Mouse (Mus musculus) mouse embryonic stem cell (cell line): ENCODE data around the gene Tob2.

Experiments used
- in situ Hi-C, 2 experiments: fragments of 300-500 bp; cut with MboI; formaldehyde crosslinking; loops; 1 replicate in 1 of 2; 3 replicates in 1 of 2; pipeline ENCODE4 v1.14.3; 2019 to 2020; ENCODE audit warnings: low sequenced_read_pairs in 2 of 2, low pct_unique_long_range_greater_than_20kb in 1 of 2, mixed read lengths in 1 of 2; ENCODE audit not compliant: unreplicated experiment in 1 of 2

The Tob2 gene

DNA sequence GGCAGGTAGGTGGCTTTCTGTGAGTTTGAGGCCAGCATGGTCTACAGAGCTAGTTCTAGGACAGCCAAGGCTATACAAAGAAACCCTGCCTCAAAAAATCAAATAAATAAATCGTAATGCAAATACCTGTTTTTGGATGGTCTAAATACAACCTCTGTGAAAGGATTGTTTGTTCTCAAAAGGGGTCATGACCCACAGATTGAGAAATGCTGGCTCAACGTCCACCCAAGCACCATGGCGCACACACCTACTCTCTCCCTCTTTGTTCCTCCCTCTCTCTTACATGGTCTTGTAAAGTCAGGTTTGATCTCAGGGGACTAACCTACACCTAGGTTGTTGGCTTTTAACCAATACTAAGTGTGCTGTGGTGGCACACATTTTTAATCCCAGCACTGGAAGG lies 36.0 kb downstream of the Tob2 start:
- in situ Hi-C loops = no loop called here

DNA sequence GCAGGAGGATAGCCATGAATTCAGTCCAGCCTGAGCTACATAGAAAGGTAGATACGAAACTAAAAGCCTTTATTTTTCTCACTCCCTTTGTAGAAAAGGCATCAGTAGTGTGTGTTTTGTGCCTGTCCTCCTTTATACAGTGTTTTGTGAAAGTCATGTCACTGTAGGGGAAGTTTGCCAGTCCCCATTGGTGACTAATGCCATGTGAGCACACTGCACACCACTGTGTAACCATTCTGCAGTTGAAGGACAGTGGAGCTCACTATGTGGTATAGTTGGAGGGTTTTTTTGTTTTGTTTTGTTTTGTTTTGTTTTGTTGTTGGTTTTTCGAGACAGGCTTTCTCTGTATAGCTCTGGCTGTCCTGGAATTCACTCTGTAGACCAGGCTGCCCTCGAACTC lies 40.2 kb downstream of the Tob2 start:
- in situ Hi-C loops = no loop called here

DNA sequence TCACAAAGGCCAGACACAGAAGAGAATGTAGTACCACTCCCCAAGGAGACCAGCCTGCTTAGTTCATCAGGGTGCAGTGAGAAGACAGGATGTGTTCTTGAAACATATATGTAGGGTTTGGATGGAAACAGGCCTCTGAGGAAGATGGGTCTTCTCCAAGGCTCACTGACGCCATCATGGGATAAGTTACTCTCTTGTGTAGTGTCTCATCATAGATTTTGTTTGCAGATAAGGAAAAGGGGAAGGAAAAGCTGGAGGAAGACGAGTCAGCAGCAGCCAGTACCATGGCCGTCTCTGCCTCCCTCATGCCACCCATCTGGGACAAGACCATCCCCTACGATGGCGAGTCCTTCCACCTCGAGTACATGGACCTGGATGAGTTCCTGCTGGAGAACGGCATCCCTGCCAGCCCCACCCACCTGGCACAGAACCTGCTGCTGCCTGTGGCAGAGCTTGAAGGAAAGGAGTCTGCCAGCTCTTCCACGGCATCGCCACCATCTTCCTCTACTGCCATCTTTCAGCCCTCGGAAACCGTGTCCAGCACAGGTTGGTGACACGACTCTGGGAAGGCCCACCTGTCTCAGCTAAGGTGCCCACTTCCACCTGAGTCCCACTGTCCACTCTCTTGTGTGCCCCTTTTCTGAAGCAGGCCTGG lies 43.8 kb downstream of the Tob2 start:
- in situ Hi-C loops = no loop called here

DNA sequence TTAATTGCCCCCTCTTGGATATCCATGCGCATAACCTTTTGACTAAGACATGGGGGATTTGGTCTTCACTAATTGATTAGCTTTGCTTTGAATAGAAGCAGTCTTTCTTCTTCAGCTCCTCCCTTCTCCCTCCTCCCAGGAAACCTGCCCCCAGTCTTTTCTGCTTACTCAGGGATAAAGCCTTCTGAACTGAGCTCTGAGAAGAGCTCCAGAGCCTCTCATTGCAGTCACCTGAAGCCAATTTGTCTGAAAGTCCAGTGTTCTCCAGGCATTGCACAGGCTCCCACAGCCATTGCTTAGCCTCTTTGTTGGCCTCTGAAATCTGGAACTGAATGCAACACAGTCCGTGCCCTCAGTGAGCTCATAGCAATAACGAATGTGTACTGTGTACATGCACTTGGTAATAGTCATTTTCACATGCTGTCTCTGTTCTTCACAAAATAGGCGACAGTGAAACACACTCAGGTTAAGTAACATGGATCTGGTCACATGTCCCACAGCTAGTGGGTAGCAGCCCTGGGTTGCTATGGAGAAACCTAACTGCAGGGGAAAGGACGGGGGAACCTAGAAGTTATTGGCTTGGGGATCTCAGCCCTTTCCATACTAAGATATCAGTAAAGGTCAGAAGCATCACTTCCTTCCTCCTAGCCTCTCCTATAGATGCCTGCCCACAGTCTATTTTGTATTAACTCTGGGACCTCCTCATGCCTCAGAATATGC lies 44.5 kb downstream of the Tob2 start:
- in situ Hi-C loops = no loop called here

DNA sequence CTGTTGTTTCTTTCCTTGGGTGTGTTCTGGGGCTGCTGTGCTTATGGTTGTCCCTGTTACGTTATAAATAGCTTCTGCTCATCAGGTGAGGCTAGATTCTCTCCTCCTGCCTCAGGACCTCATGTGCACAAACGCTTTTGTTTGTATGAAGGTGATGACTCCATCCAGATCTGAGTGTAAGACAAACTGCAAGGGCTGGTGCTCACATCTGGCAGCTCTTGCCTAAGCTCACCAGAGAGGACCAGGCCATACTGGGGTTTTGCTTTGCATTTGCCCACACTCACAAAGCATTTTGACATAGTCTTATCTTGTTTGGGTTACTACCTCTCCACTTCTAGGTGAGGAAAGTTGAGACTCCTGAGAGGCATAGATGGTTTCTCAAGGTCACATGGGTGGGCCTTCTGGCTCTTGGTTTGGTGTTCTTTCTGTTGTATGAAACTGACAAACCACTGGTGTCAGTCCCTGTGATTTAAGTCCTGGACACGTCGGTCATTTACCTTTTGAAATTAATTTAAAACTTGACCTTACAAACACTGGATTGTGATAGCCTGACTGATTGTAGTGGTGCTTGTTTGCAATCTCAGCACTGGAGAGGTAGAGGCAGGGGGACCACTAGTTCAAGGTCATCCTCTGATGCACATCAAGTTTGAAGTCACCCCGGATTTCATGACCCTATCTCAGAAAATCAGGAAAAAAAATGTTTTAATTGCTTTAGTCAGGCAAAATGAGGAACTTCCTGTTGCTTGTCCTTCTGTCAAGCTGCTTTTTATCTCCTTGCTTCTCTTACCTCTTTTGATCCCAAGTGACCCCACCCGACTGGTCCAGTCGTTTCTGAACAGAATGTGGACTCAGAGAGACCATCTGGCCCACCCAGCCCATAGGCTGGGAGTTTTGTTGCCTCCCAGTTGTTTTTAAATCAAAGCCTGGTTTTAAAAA lies 45.6 kb downstream of the Tob2 start:
- in situ Hi-C loops = no loop called here

DNA sequence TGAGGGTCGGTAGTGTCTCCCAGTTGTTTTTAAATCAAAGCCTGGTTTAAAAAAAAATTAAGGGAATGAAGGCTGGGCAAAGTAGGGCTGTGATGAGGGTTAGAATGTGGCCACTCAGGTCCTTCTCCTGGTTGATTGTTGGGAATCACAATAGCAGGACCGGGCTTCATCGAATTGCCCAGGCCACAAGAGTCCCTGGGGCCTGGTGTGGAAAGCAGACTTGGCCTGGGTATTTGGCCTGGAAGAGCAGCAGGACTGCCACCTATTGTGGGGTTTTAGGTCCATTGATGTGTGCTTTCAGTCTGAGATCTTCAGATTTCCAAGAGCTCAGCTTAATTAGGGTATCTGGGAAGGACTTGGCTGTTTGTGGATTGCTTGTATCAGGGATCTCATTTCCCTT lies 46.3 kb downstream of the Tob2 start:
- in situ Hi-C loops = no loop called here

DNA sequence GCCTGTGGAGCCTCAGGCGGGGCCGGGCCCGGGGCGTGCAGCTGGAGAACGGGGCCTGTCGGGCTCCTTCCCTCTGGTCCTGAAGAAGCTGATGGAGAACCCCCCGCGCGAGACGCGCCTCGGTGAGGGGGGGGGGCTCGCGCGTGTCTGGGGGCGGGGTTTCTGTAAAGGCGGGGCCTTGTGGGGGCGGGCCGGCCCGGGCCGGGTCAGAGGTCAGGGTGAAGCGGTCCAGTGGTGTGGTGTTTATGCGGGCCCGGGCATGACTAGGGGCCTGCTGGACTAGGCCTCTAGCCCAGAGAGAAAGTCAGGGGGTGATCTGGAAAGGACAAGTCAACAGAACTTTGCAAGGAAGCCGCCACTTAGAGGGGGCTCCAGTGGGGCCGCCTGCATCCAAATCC lies 47.0 kb downstream of the Tob2 start:
- in situ Hi-C loops = no loop called here

DNA sequence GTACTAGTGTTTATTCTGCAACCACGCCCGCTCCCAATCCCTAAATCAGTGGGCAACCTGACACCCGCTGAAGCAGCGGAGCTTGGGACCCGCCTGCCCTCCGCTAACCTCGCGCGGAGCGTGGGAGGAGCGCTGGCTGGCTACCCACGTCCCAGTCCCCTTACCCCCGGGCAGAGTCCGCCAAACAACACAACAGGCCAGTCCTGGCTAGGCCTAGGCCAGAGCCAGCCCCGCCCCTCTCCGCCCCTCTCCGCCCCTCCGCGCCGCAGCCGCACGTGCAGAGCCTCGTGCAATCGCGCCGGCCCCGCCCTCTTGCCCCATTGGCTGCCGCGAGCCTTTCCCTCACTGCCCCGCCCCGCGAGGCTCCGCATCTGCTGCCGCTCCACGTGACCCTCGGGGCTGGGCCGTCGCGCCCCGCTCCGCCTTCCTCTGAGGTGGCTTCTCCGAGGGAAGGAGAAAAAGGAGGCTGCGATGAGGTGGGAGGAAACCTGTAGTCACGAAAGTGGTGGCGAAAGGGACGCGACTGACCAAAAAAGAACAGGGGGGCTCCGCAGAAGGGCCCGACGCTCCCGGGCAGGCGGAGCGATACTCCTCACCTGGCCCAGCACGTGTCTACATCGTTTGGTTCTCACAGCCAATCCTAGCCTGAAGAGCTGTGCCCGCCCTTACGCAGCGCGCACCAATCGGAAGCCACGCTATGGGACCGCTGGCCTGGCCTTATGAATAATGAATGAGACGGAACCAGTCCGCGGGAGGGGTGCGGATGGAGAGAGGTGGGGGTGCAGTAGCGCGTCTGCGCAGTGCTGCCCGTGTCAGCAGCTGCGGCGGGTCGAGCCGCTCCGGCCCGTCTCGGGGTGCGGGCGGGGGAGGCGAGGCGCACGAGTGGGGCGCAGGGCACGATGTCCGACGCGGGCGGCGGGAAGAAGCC lies 47.7 kb downstream of the Tob2 start:
- in situ Hi-C loops = no loop called here

DNA sequence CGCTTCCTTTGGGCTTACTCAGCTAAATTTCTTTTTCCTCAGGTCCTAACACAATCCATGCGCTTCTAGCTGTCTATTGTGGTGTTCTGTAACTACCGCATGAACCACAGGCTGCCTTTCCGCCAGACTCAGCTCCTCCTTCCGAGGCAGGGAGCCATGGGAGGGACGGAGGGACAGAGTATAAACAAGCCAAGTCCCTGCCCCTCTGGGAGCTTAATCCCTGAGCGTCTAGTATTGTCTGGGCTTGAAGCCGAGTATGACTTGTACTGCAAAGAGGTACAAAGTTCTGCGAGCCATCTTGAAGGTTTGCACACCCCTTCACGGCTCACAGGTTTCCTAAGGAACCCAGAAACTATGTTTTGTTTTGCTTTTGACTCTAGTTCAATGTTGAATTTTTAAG lies 48.4 kb downstream of the Tob2 start:
- in situ Hi-C loops = no loop called here

DNA sequence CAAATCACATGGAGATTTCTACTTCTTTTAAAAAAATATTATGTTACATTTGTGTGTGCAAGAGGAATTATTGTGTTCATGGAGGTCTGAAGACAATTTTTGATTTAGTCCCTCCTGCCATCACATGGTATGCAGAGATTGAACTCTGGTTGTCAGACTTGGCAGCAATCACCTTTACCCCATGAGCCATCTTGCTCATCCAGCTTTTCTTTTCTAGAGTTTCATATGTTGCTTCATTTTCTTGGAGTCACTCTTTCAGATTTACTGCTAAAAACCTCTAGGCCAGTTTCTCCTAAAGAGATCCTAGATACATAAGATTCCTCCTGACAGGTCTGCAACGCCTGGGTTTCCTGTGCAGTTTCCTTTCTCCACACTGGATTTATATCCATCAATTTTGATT lies 49.0 kb downstream of the Tob2 start:
- in situ Hi-C loops = no loop called here

DNA sequence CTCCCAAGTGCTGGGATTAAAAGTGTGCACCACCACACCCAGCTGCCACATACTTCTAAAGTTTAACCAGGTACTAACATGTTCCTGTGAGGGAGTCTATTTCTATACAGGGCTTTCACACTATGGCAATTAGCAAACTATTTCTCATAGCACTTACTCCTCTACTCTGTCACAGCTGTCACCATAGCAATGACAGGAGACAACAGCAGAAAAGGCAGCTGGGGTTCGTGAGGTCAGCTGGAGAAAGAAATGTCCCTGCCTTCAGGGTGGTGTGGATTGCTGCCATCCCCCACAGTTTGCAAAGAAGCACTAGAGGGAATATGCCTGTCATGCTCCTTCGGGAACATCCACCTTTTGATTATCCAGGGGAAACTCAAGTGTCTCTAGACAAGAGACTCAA lies 49.8 kb downstream of the Tob2 start:
- in situ Hi-C loops = no loop called here

DNA sequence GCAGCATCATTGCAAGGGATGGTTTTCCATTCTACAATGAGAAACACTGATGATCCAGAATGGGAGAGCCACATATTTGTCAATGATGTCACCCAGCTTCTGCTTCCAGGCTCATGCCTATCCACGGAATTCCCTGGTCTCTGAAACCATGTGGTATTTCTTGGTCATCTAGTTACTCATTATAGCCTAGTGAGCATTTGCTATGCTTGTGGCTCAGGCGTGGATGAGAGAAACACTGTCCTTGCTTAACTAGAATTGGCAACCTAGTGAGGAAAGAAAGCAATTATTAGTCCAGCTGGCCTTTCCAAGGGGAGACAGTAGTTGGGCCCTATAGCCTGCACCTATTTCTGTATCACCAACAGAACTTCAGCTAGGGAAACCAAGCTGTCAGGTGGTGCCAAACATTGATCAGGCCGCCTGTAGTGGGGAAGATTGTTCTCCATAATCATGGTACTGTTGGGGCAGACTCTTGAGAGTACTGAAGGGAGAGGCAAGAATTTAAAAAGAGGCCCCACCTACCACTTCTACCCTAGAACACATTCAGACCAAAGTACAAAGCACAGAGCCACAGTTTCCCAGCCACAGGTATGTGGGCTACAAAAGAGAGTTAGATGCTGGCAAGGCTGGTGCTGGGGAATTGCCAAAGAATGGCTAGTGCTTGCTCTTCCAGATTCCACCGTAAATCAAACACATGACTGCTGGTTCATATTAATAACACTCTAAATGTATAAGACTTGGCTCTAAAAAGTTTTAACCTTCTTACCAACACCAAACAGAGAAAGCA lies 51.8 kb downstream of the Tob2 start:
- in situ Hi-C loops = no loop called here

DNA sequence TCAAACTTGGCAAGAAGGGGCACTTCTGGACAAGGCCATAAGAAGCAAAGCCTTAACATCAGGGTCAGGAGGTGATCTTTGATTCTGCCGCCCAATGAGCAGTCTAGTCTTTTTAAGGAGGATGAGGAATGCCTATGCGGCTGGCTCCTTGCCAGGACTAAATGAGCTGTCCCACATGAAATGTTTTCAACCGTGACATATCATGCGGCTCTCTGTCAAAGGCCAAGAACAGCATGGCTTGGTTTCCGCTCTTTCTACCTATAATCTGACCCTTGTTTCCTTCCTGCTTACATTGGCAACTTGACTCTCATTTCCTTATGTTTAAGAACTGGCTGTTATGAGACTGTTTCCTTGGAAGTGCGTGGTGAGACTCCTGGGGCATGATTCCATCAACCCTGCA lies 53.0 kb downstream of the Tob2 start:
- in situ Hi-C loops = no loop called here

DNA sequence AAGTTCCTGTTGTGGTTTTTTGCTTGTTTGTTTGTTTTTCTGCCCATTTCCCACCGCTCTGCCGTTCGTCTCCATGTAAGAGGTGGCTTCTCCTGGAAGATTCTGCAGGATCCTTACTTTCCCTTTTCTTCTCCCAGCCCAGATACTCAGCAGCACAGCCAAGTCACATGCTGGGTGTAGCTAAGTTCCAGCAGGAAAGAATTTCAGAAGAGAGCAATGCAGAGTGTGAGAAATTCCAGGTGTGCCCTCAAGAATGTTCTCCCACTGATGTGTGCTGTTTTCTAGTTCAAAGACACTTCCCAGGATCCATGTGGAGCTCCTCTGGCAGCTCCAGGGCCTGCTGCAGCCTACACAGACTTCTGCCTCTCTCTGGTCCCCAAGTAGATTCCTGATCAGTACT lies 53.7 kb downstream of the Tob2 start:
- in situ Hi-C loops = no loop called here

DNA sequence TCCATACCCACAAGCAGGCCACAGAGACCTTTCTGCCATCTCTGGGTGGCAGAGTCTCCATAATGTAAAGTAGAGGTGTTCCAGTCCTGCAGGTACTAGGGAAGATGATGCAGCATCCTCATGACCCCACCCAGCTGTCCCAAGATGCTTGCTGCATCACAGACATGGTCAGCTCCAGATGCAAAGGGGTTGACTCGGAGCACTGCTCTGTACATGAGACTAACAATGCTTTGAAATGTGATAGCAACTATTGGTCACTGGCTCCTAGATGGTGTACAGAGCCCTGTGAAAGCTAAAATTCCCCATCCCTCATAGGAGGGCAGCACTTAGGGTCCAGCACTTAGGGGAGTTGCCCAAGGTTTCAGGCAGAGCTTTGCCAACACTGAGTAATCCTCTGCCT lies 54.4 kb downstream of the Tob2 start:
- in situ Hi-C loops = no loop called here

DNA sequence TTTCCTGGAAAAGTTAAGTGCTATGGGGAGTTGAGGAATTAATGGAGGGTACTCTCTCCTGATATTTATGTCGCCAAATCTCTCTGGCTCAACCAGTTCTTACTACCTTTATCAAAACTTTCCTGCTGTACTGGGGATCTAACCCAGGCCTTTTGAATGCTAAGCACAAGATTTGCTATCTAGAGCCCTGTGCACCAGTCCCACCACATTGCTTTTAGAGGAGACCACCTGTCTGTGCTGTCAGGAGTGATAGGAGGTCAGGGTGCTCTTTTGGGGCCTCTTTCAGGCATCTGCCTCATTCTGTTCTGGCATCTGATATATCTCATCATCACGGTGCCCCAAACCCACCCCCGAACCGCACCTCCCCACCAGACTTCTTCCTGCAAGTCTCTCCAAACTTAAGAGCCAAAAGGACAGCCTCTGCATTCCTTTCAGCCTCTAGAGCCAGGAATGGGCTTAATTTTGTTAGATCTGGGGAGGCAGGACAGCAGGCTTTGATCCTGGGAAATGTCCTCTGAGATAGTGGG lies 55.1 kb downstream of the Tob2 start:
- in situ Hi-C loops = no loop called here

DNA sequence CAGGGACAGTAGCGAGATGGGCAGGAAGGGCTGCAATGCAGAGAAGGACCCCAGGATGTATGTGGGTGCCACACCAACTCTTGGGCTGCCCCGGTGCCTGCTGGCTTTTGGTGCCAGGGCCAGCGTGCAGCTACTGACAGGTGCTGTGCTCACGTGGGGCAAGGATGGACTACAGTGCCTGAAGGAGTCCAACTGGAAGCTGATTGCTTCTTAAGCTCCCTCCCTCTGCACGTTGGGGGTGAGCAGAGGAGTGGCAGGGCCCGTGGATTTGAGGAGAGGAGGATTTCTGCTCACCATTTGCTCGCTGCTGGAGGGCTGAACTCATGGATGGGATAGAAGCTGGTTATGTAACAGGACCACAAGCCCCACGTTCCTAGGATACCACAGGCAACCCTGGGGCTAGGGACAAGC lies 55.6 kb downstream of the Tob2 start:
- in situ Hi-C loops = no loop called here
